Mouse (Mus musculus) natural killer cell, adult 2 months (primary cell): Measurements from ENCODE around the gene Cc2d1b.

ENCODE experiments used
- DNase-seq, 2 experiments: peaks; one replicate each; pipeline ENCODE4 v3.0.0; 2022; ENCODE audit warnings: low spot score in 2 of 2

Cc2d1b gene

DNA sequence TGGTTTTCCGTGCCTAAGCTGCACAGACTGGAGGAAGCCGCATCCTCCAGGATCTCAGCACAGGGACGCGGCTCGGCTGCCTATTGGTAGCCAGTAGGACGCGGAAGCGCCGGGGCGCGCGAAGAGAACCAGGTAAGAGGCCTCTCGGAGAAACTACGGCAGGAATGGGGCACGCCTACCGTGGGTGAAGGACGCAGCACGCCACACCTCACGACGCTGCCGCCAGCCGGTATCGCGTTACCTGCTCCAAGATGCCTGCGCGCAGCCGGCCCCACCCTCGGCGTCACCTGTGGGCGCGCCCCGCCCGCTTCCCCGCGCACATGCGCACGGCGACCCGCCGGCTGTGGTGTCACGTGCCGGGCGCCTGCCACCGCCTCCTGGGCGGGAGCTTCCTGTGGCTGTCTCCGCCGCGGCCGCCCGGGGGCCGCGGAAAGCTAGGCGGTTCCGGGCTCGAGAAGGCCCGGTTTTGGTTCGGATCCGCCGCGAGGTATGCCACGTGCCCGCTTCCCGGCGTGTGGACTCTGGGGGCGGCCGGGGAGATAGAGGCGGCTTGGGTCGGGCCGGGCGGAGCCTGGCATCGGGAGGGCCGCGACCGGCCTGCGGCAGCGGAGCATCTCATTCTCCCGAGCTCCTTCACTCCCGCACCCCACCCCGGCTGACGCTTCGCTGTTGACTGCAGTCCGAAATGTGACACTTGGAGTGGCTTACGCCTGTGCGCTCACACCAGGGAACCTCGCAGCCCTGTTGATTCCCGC lies at the start of gene Cc2d1b:
Gene Cc2d1b, plus strand, starts transcription at position 354 of the 755 bp plus-strand sequence.
- DNase-seq, result peak; percentile 85 to 91

- no peak for DNase-seq
These were observed 47.1 kb upstream of the Cc2d1b start for GRCm38 (mm10) chr4:108572644-108573043.

GRCm38 (mm10) chr4:108578840-108579742 lies 40.6 kb upstream of the Cc2d1b start, which contains the start of the genes Prpf38a and Orc1:
Gene Prpf38a (minus strand): TSS chr4:108579336.
Gene Orc1 (plus strand): TSS chr4:108579423.
- DNase-seq, result peak; percentile 97

- no peak for DNase-seq
These were observed 39.9 kb upstream of the Cc2d1b start for GRCm38 (mm10) chr4:108579743-108580411.

GRCm38 (mm10) chr4:108593376-108593775 lies 26.4 kb upstream of the Cc2d1b start:
- no peak for DNase-seq

- no peak for DNase-seq
These were observed 24.0 kb upstream of the Cc2d1b start for GRCm38 (mm10) chr4:108595785-108596184.

DNA sequence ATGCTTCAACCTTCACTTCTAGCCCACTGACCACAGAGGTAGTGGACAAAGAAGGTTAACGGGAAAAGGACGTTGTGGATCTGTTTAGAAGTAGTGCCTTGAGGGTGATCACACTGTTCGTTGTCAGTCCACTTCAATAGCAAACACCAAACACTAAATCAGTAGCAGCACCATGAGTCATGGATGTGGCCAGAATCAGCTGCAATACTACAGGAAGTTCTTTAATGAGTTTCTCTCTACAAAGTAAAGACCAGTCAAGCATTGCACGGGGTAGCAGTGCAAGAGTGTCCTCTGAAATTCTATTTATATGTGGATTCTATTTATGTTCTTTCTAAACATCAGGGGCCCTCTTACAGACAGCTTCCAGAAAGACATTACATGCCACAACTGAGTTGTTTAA lies 21.4 kb upstream of the Cc2d1b start:
- DNase-seq, result no peak

GRCm38 (mm10) chr4:108601870-108602269 lies 17.9 kb upstream of the Cc2d1b start:
- DNase-seq, result no peak

- no peak for DNase-seq
These were observed 11.1 kb upstream of the Cc2d1b start for GRCm38 (mm10) chr4:108608651-108609050.

- no peak for DNase-seq
These were observed 8.8 kb upstream of the Cc2d1b start for GRCm38 (mm10) chr4:108610935-108611334.

- DNase-seq, result no peak
These were observed 1.2 kb upstream of the Cc2d1b start for GRCm38 (mm10) chr4:108618586-108618985.

DNA sequence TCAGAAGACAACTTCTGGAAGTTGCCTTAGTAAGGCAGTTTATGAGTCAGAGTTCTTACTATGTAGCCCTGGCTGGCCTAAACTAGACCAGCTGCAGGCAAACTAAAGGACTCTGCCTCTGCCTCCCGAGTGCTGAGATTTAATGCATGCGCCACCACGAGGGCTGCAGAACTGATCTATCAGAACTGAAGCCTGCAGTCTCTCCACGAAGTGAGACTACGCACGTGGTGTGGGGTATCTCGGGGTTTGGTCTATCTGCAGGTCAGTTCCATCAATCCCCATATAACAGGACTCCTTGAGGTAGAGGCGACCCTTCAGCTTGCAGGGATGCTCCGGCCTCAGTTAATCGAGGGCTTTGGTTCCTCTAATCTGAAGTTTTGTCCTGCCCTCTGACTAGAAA lies 575 bp upstream of the Cc2d1b start:
- peak in 1 of 2 experiments; percentile 11 for DNase-seq

- DNase-seq, result peak in 1 of 2 experiments; percentile 5
These were observed 796 bp downstream of the Cc2d1b start for GRCm38 (mm10) chr4:108620536-108620935.

- peak; percentile 14 to 29 for DNase-seq
These were observed 1.8 kb downstream of the Cc2d1b start for GRCm38 (mm10) chr4:108621504-108621903.

DNA sequence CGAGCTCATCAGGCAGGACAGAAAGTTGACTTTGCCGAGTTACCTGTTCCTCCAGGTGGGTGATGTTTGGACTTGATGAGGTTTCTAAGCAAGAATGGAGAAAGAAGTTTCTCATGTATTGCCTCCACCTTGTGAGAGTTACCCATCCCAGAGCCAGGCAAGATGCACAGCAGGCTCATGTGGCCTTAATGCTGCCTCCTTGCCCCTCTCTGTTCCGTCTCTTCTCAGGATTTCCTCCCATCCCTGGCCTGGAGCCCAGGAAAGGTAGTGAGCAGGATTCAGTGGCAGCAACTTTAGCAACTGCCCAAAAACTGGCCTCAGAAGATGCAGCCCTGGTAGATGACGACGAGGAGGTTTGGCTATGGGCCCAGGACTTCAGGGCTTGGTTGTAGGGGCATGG lies 7.3 kb downstream of the Cc2d1b start:
- DNase-seq, result no peak

DNA sequence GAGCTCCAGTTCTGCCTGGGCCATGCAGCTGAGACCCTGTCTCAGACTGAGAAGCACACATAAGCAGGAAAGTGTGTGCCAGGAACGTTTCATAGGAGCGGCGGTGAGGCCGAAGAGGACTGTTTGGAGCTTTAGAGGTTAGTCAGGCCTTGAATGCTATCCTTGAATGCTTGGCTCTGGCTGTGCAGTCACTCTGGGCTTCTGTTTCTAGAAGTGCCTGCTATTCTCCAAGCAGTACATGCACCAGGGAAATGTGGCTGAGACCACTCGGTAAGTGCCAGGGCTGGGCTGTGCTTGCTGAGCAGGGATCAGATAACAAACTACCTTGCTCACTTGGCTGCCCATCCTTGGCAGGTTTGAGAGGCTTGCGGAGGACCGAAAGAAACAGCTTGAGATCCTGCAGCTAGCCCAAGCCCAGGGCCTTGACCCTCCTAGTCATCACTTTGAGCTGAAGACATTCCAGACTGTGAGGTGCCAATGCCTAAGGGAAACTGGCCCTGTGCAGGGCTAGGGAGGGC lies 9.7 kb downstream of the Cc2d1b start:
- no peak for DNase-seq

- DNase-seq, result no peak
These were observed 10.4 kb downstream of the Cc2d1b start for GRCm38 (mm10) chr4:108630096-108630495.

DNA sequence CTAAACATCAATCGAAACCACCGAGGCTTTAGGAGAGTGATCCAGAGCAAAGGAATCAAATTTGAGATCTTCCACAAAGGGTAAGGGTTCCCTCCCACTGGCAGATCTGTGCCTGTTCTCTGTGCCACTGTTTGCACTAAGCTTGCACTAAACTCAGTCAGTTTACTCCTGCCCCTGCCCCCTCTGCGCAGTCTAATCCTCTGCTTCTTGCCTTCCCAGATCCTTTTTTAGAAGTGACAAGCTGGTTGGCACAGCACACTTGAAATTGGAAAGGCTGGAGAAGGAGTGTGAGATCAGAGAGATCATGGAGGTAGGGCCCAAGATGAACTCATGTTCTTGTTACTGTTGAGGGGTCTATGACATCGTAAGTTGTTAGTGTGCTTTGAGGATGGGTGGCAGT lies 11.9 kb downstream of the Cc2d1b start:
- DNase-seq, result no peak

GRCm38 (mm10) chr4:108633703-108634102 lies 14.0 kb downstream of the Cc2d1b start:
- DNase-seq, result no peak

DNA sequence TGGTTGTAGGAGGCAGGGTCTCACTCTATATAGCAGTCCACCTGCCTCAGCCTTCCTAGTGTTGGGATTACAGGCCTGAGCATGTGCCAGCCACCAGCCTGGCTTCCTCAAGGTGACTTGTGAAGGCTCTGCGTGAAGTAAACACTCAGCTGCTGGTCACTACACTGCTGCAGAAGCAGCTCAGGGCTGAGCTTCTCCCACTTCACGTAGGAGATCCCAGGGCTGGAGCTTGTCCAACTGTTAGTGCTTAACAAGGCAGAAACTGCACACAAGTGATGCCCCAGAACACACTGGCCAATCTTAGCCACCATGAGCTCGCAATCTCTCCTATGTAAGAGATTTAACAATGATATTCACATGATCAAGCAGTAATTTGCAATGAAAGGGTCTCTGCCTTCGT lies 15.0 kb downstream of the Cc2d1b start:
- no peak for DNase-seq

GRCm38 (mm10) chr4:108635101-108635500 lies 15.4 kb downstream of the Cc2d1b start:
- no peak for DNase-seq

- no peak for DNase-seq
These were observed 18.0 kb downstream of the Cc2d1b start for GRCm38 (mm10) chr4:108637721-108638120.
